Comparison of ENCODE assay signal across 11 mouse cellular contexts in genomic region chr11:16848881-16849280, GRCm38 (mm10).
DNase-seq lines count a peak whose midpoint lies in the region; ATAC-seq and TF ChIP-seq lines count a peak whose summit lies in the region.
"Had no signal": no experiment of that assay in that cellular context is flagged by ENCODE, and none has a peak within 500 bp of the region (broad histone marks: within the 10 kb centered on the region; RNA-seq: fewer than 3 reads in every experiment).

No protein-coding gene starts in this region.

- H3K36me3 ChIP-seq in heart, adult 2 months (ENCODE audit: control insufficient read depth, insufficient read depth, low read length), result no peaks in the 10 kb centered on the region
- H3K36me3 ChIP-seq in heart, embryonic 12.5 days, result no peaks in the 10 kb centered on the region
- H3K36me3 ChIP-seq: midbrain, embryonic 13.5 days had no signal

- TF ChIP-seq CTCF in heart, adult 2 months (IDR thresholded peaks at IDR 0.05), result no peak

- no peak for ATAC-seq in heart, embryonic 12.5 days (ENCODE audit: insufficient number of reproducible peaks, low FRiP score)
- ATAC-seq: hindbrain, embryonic 16.5 days; midbrain, embryonic 13.5 days had no signal

- H3K9ac ChIP-seq in heart, adult 2 months (ENCODE audit: low read depth, low read length), result no peak overlapping the region
- H3K9ac ChIP-seq in heart, embryonic 12.5 days, result no peak overlapping the region
- H3K9ac ChIP-seq: lung, embryonic 14.5 days; midbrain, embryonic 13.5 days had no signal

- no peaks in the 10 kb centered on the region for H3K27me3 ChIP-seq in heart, adult 2 months (ENCODE audit: control insufficient read depth, insufficient read depth, low read length)
- H3K27me3 ChIP-seq in heart, embryonic 12.5 days (replicated peaks), result no peaks in the 10 kb centered on the region
- H3K27me3 ChIP-seq: CH12.LX; midbrain, embryonic 13.5 days had no signal

- peak; percentile 56 to 63 for DNase-seq in heart, adult 2 months
- DNase-seq in urinary bladder, postnatal 14 days (ENCODE audit: low spot score), result peak; percentile 14
- no peak for DNase-seq in urinary bladder, postnatal 4 days (ENCODE audit: low spot score in 2 of 2)
- DNase-seq in heart, postnatal 25 days (ENCODE audit: low spot score), result peak; percentile 21
- DNase-seq in frontal cortex, postnatal 25 days (ENCODE audit: low spot score in 2 of 2), result no peak
- no peak for DNase-seq in cerebellum, postnatal 25 days
- DNase-seq: lung, embryonic 14.5 days had no signal

- WGBS in heart, adult 2 months, result 51% methylated on average over 6 of the region's 6 CpGs
- WGBS in heart, embryonic 12.5 days, result 70% methylated on average over 6 of the region's 6 CpGs

- no peaks in the 10 kb centered on the region for H3K9me3 ChIP-seq in heart, embryonic 12.5 days (replicated peaks)
- H3K9me3 ChIP-seq: midbrain, embryonic 13.5 days had no signal

- no peak overlapping the region for H3K4me3 ChIP-seq in heart, adult 2 months
- no peak overlapping the region for H3K4me3 ChIP-seq in heart, embryonic 12.5 days
- H3K4me3 ChIP-seq: midbrain, embryonic 13.5 days had no signal

- peaks cover 4% of the 10 kb centered on the region for H3K4me1 ChIP-seq in heart, adult 2 months (ENCODE audit: control insufficient read depth, insufficient read depth, low read length)
- H3K4me1 ChIP-seq in heart, embryonic 12.5 days (replicated peaks), result peaks cover 6% of the 10 kb centered on the region
- H3K4me1 ChIP-seq: midbrain, embryonic 13.5 days had no signal

- TF ChIP-seq EP300 in heart, adult 2 months (IDR thresholded peaks at IDR 0.05; ENCODE audit: insufficient read depth, low read depth, low read length), result no peak

- intact Hi-C loops in heart, adult 2 months (cut with DNase I), result no loop called here
- intact Hi-C loops in heart, postnatal 25 days (cut with DNase I), result no loop called here

- peak overlapping the region; percentile 54 for H3K27ac ChIP-seq in heart, adult 2 months
- H3K27ac ChIP-seq in heart, embryonic 12.5 days (ENCODE audit: poor library complexity, severe bottlenecking), result no peak overlapping the region
- H3K27ac ChIP-seq: midbrain, embryonic 13.5 days had no signal

- no peak overlapping the region for H3K4me2 ChIP-seq in heart, embryonic 12.5 days
- H3K4me2 ChIP-seq: lung, embryonic 14.5 days; midbrain, embryonic 13.5 days had no signal

- H3K79me2 ChIP-seq in heart, adult 2 months (replicated peaks; ENCODE audit: control insufficient read depth, insufficient read depth, low read length), result no peaks in the 10 kb centered on the region

- TF ChIP-seq POLR2A in heart, adult 2 months (IDR thresholded peaks at IDR 0.05; ENCODE audit: insufficient read depth, low read depth, low read length), result no peak

Comparison
In these comparisons a context has a peak if more than half of its experiments do, and no peak if none do; other contexts are left out.
1. DNase-seq: peak in heart, adult 2 months (2 of 2), urinary bladder, postnatal 14 days (single experiment) and heart, postnatal 25 days (single experiment); none in urinary bladder, postnatal 4 days (0 of 2), frontal cortex, postnatal 25 days (0 of 2) and cerebellum, postnatal 25 days (0 of 2).